In the genomic region with DNA sequence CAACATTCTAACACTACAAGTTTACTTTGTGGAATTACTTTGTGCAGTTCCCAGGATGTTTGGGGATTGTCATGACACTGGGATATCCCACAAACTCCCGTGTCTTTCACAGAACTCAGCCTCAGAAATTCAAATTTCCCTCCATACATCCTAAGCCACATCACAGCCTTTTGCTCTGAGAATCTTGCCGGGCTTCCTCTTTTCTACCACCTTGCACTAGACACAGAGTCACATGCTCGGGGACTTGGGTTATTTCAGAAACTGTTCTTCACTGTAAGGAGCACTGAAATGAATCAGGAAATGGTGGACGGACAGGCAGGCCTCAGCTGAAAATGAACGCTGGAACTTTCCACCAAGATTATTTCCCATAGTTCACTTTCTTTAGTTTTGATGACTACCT, we compare ENCODE assay signal across 17 mouse cellular contexts. TPM values are rescaled to one million over a fixed set of nuclear protein-coding genes. Genes with fewer than 3 reads are reported as not detected.
A peak's percentile ranks its signal among the peaks of the same experiment; 100 is the strongest.
DNase-seq lines count a peak whose midpoint lies in the region; ATAC-seq and TF ChIP-seq lines count a peak whose summit lies in the region.
"Had no signal": no experiment of that assay in that cellular context is flagged by ENCODE, and none has a peak within 500 bp of the region (broad histone marks: within the 10 kb centered on the region; RNA-seq: fewer than 3 reads in every experiment).

No protein-coding gene starts in this region.

- no peak for TF ChIP-seq POLR2A in cerebellum, adult 2 months (IDR thresholded peaks at IDR 0.05; ENCODE audit: borderline replicate concordance, insufficient read depth, low read length)

- peak; percentile 86 for DNase-seq in 416B (ENCODE audit: low read depth)
- DNase-seq in B cell, adult 2 months: peak; percentile 71 to 78
- DNase-seq in cerebellum, adult 2 months: no peak
- DNase-seq in embryo, embryonic 11 days: no peak
- DNase-seq in c-Kit-positive CD71-positive TER-119-positive erythroid progenitor cells, embryonic 14.5 days (ENCODE audit: low spot score): no peak
- DNase-seq: adrenal gland, adult 8-10 months; cerebellum, adult 11-12 months; gastrocnemius, adult 2 months; retina, postnatal 1 day had no signal

- 90% methylated on average over 5 of the region's 5 CpGs for WGBS in cerebellum, adult 2 months

- peaks cover 3% of the 10 kb centered on the region; the same call in 1 of the 2 replicates for H3K4me1 ChIP-seq in cerebellum, adult 2 months (ENCODE audit: control insufficient read depth, insufficient read depth, low read length)

- TF ChIP-seq CTCF in cerebellum, adult 2 months (IDR thresholded peaks at IDR 0.05; ENCODE audit: borderline replicate concordance, insufficient read depth, low read depth, low read length): no peak

- no peaks in the 10 kb centered on the region for H3K27me3 ChIP-seq in cerebellum, adult 2 months (ENCODE audit: control insufficient read depth, insufficient read depth, low read length)
- H3K27me3 ChIP-seq: embryonic facial prominence, embryonic 12.5 days; heart, embryonic 13.5 days; limb, embryonic 13.5 days; megakaryocyte, embryonic 14.5 days; Patski had no signal

- no peak overlapping the region for H3K27ac ChIP-seq in cerebellum, adult 2 months (ENCODE audit: insufficient read depth, low read length)
- H3K27ac ChIP-seq: embryonic facial prominence, embryonic 12.5 days; gastrocnemius, adult 2 months; heart, embryonic 13.5 days; limb, embryonic 13.5 days had no signal

- peak; percentile 61 for ATAC-seq in common myeloid progenitor, adult 5-6 weeks (replicated peaks; ENCODE audit: low read depth, poor library complexity, severe bottlenecking)
- ATAC-seq in megakaryocyte progenitor cell, adult 5-6 weeks (replicated peaks; ENCODE audit: poor library complexity): peak; percentile 43
- ATAC-seq: hindbrain, embryonic 16.5 days; Patski had no signal

- H3K4me3 ChIP-seq in cerebellum, adult 2 months (replicated peaks; ENCODE audit: insufficient read depth, low read depth, low read length): no peak overlapping the region
- H3K4me3 ChIP-seq: embryonic facial prominence, embryonic 12.5 days; gastrocnemius, adult 2 months; heart, embryonic 13.5 days; limb, embryonic 13.5 days; megakaryocyte, embryonic 14.5 days had no signal

RNA-seq across cellular contexts. Expression of gene Inip, which starts 2.0 kb away (rescaled TPM):
- total RNA-seq in common myeloid progenitor, adult 5-6 weeks (2017): 70.6 and 76.9 TPM in 2 replicates
- total RNA-seq in megakaryocyte progenitor cell, adult 5-6 weeks (2015): 54.2 and 65.5 TPM in 2 replicates
- total RNA-seq in megakaryocyte progenitor cell, adult 5-6 weeks (2017): 70.2 and 70.8 TPM in 2 replicates
- polyA plus RNA-seq in cerebellum, adult 2 months (2012; rRNA removed): 22.5 and 23.3 TPM in 2 replicates

RNA-seq across cellular contexts. Expression of gene Snx30, which starts 2.3 kb away (rescaled TPM):
- total RNA-seq in common myeloid progenitor, adult 5-6 weeks (2017): 25.9 and 28.8 TPM in 2 replicates
- total RNA-seq in megakaryocyte progenitor cell, adult 5-6 weeks (2015): 13.0 and 16.1 TPM in 2 replicates
- total RNA-seq in megakaryocyte progenitor cell, adult 5-6 weeks (2017): 17.9 and 23.8 TPM in 2 replicates
- 24.7 and 26.1 TPM in 2 replicates for polyA plus RNA-seq in cerebellum, adult 2 months (2012; rRNA removed)

Comparison
In these comparisons a context has a peak if more than half of its experiments do, and no peak if none do; other contexts are left out.
1. DNase-seq: peak in 416B (single experiment) and B cell, adult 2 months (2 of 2); none in cerebellum, adult 2 months (0 of 2), embryo, embryonic 11 days (single experiment) and c-Kit-positive CD71-positive TER-119-positive erythroid progenitor cells, embryonic 14.5 days (single experiment).